Mouse (Mus musculus): ENCODE data around the gene Nfib. TPM values are rescaled to one million over a fixed set of nuclear protein-coding genes. Genes with fewer than 3 reads are reported as not detected.

Gene Nfib
- polyA plus RNA-seq, 1 experiment from 2014 or later: 58.4 TPM

- Histone ChIP-seq H3K4me1 (replicated peaks; ENCODE audit: control insufficient read depth, insufficient read depth, low read length) (no peaks in the 10 kb centered on the region), H3K27me3 (ENCODE audit: control insufficient read depth, insufficient read depth, low read length) (no peaks in the 10 kb centered on the region), H3K4me2 (ENCODE audit: low read depth, low read length, severe bottlenecking) (no peak overlapping the region), H3K27ac (ENCODE audit: low read depth, low read length) (no peak overlapping the region), H3K9me3 (ENCODE audit: control insufficient read depth, low read length) (no peaks in the 10 kb centered on the region), H3K4me3 (ENCODE audit: low read depth, low read length) (no peak overlapping the region), H3K9ac (ENCODE audit: low read length) (no peak overlapping the region), H3K36me3 (ENCODE audit: control insufficient read depth, insufficient read depth, low read length) (no peaks in the 10 kb centered on the region)
- ATAC-seq (replicated peaks; ENCODE audit: low FRiP score) (no peak), DNase-seq (ENCODE audit: low spot score) (no peak)
- 91% methylated on average over 2 of the region's 2 CpGs for WGBS
Measured at GRCm38 (mm10) chr4:82286931-82287330, 418.6 kb downstream of the Nfib start.

- 90% methylated on average over 6 of the region's 6 CpGs for WGBS
- H3K9ac ChIP-seq (ENCODE audit: low read length): no peak overlapping the region
- H3K27ac ChIP-seq (ENCODE audit: low read depth, low read length): no peak overlapping the region
- H3K4me1 ChIP-seq (replicated peaks; ENCODE audit: control insufficient read depth, insufficient read depth, low read length): no peaks in the 10 kb centered on the region
- ATAC-seq (replicated peaks; ENCODE audit: low FRiP score) (no peak), DNase-seq (ENCODE audit: low spot score) (no peak)
- no peaks in the 10 kb centered on the region for H3K27me3 ChIP-seq (ENCODE audit: control insufficient read depth, insufficient read depth, low read length)
- no peak overlapping the region for H3K4me3 ChIP-seq (ENCODE audit: low read depth, low read length)
- H3K36me3 ChIP-seq (ENCODE audit: control insufficient read depth, insufficient read depth, low read length): no peaks in the 10 kb centered on the region
- no peak overlapping the region for H3K4me2 ChIP-seq (ENCODE audit: low read depth, low read length, severe bottlenecking)
- no peaks in the 10 kb centered on the region for H3K9me3 ChIP-seq (ENCODE audit: control insufficient read depth, low read length)
Measured at GRCm38 (mm10) chr4:82283536-82283935, 422.0 kb downstream of the Nfib start.

GRCm38 (mm10) chr4:82275996-82276395 lies 429.6 kb downstream of the Nfib start:
- H3K36me3 ChIP-seq (ENCODE audit: control insufficient read depth, insufficient read depth, low read length): no peaks in the 10 kb centered on the region
- no peak overlapping the region for H3K4me2 ChIP-seq (ENCODE audit: low read depth, low read length, severe bottlenecking)
- H3K27ac ChIP-seq (ENCODE audit: low read depth, low read length): no peak overlapping the region
- H3K27me3 ChIP-seq (ENCODE audit: control insufficient read depth, insufficient read depth, low read length): no peaks in the 10 kb centered on the region
- H3K9ac ChIP-seq (ENCODE audit: low read length): no peak overlapping the region
- no peak for DNase-seq (ENCODE audit: low spot score)
- ATAC-seq (replicated peaks; ENCODE audit: low FRiP score): no peak
- H3K9me3 ChIP-seq (ENCODE audit: control insufficient read depth, low read length): no peaks in the 10 kb centered on the region
- 0 out of 2 replicates have a peak, but pooled peaks cover 2% of the 10 kb centered on the region for H3K4me1 ChIP-seq (replicated peaks; ENCODE audit: control insufficient read depth, insufficient read depth, low read length)
- no peak overlapping the region for H3K4me3 ChIP-seq (ENCODE audit: low read depth, low read length)
- WGBS: 86% methylated on average over 2 of the region's 2 CpGs

GRCm38 (mm10) chr4:82273049-82273754 lies 432.3 kb downstream of the Nfib start:
- no peaks in the 10 kb centered on the region for H3K9me3 ChIP-seq (ENCODE audit: control insufficient read depth, low read length)
- 0 out of 2 replicates have a peak, but pooled peaks cover 2% of the 10 kb centered on the region for H3K4me1 ChIP-seq (replicated peaks; ENCODE audit: control insufficient read depth, insufficient read depth, low read length)
- no peak overlapping the region for H3K4me2 ChIP-seq (ENCODE audit: low read depth, low read length, severe bottlenecking)
- no peak overlapping the region for H3K4me3 ChIP-seq (ENCODE audit: low read depth, low read length)
- no peak for DNase-seq (ENCODE audit: low spot score)
- no peaks in the 10 kb centered on the region for H3K27me3 ChIP-seq (ENCODE audit: control insufficient read depth, insufficient read depth, low read length)
- H3K36me3 ChIP-seq (ENCODE audit: control insufficient read depth, insufficient read depth, low read length): no peaks in the 10 kb centered on the region
- no peak overlapping the region for H3K9ac ChIP-seq (ENCODE audit: low read length)
- ATAC-seq (replicated peaks; ENCODE audit: low FRiP score): no peak
- WGBS: 93% methylated on average over 4 of the region's 4 CpGs
- H3K27ac ChIP-seq (ENCODE audit: low read depth, low read length): no peak overlapping the region

GRCm38 (mm10) chr4:82272099-82272498 lies 433.5 kb downstream of the Nfib start:
- no peak for ATAC-seq (replicated peaks; ENCODE audit: low FRiP score)
- no peak for DNase-seq (ENCODE audit: low spot score)

GRCm38 (mm10) chr4:82271547-82271946 lies 434.0 kb downstream of the Nfib start:
- no peak overlapping the region for H3K27ac ChIP-seq (ENCODE audit: low read depth, low read length)
- DNase-seq (ENCODE audit: low spot score): no peak

More at GRCm38 (mm10) chr4:82272099-82272498, 433.5 kb downstream of the Nfib start:
- H3K9me3 ChIP-seq (ENCODE audit: control insufficient read depth, low read length): no peaks in the 10 kb centered on the region
- no peak overlapping the region for H3K27ac ChIP-seq (ENCODE audit: low read depth, low read length)
- H3K4me2 ChIP-seq (ENCODE audit: low read depth, low read length, severe bottlenecking): no peak overlapping the region
- H3K4me3 ChIP-seq (ENCODE audit: low read depth, low read length): no peak overlapping the region
- no peaks in the 10 kb centered on the region for H3K36me3 ChIP-seq (ENCODE audit: control insufficient read depth, insufficient read depth, low read length)
- WGBS: 72% methylated on average over 4 of the region's 4 CpGs
- H3K27me3 ChIP-seq (ENCODE audit: control insufficient read depth, insufficient read depth, low read length): no peaks in the 10 kb centered on the region
- H3K4me1 ChIP-seq (replicated peaks; ENCODE audit: control insufficient read depth, insufficient read depth, low read length): 0 out of 2 replicates have a peak, but pooled peaks cover 2% of the 10 kb centered on the region
- no peak overlapping the region for H3K9ac ChIP-seq (ENCODE audit: low read length)

GRCm38 (mm10) chr4:82267832-82268778 lies 437.4 kb downstream of the Nfib start:
- no peak for DNase-seq (ENCODE audit: low spot score)
- no peak overlapping the region for H3K4me3 ChIP-seq (ENCODE audit: low read depth, low read length)
- 0 out of 2 replicates have a peak, but pooled peaks cover 2% of the 10 kb centered on the region for H3K4me1 ChIP-seq (replicated peaks; ENCODE audit: control insufficient read depth, insufficient read depth, low read length)

More at GRCm38 (mm10) chr4:82271547-82271946, 434.0 kb downstream of the Nfib start:
- no peak overlapping the region for H3K4me2 ChIP-seq (ENCODE audit: low read depth, low read length, severe bottlenecking)
- no peaks in the 10 kb centered on the region for H3K36me3 ChIP-seq (ENCODE audit: control insufficient read depth, insufficient read depth, low read length)
- 0 out of 2 replicates have a peak, but pooled peaks have one; percentile 49 for ATAC-seq (replicated peaks; ENCODE audit: low FRiP score)
- no peaks in the 10 kb centered on the region for H3K9me3 ChIP-seq (ENCODE audit: control insufficient read depth, low read length)
- no peak overlapping the region for H3K4me3 ChIP-seq (ENCODE audit: low read depth, low read length)
- 76% methylated on average over 3 of the region's 3 CpGs for WGBS
- H3K27me3 ChIP-seq (ENCODE audit: control insufficient read depth, insufficient read depth, low read length): no peaks in the 10 kb centered on the region
- H3K9ac ChIP-seq (ENCODE audit: low read length): no peak overlapping the region
- 0 out of 2 replicates have a peak, but pooled peaks cover 2% of the 10 kb centered on the region for H3K4me1 ChIP-seq (replicated peaks; ENCODE audit: control insufficient read depth, insufficient read depth, low read length)

GRCm38 (mm10) chr4:82266066-82266619 lies 439.4 kb downstream of the Nfib start:
- H3K27me3 ChIP-seq (ENCODE audit: control insufficient read depth, insufficient read depth, low read length): no peaks in the 10 kb centered on the region
- H3K9ac ChIP-seq (ENCODE audit: low read length): no peak overlapping the region
- no peak for ATAC-seq (replicated peaks; ENCODE audit: low FRiP score)
- no peaks in the 10 kb centered on the region for H3K36me3 ChIP-seq (ENCODE audit: control insufficient read depth, insufficient read depth, low read length)
- H3K4me3 ChIP-seq (ENCODE audit: low read depth, low read length): no peak overlapping the region
- H3K9me3 ChIP-seq (ENCODE audit: control insufficient read depth, low read length): no peaks in the 10 kb centered on the region
- H3K27ac ChIP-seq (ENCODE audit: low read depth, low read length): no peak overlapping the region
- no peak overlapping the region for H3K4me2 ChIP-seq (ENCODE audit: low read depth, low read length, severe bottlenecking)
- 62% methylated on average over 4 of the region's 4 CpGs for whole genome bisulfite sequencing
- H3K4me1 ChIP-seq (replicated peaks; ENCODE audit: control insufficient read depth, insufficient read depth, low read length): no peaks in the 10 kb centered on the region
- no peak for DNase-seq (ENCODE audit: low spot score)

More at GRCm38 (mm10) chr4:82267832-82268778, 437.4 kb downstream of the Nfib start:
- Histone ChIP-seq H3K36me3 (ENCODE audit: control insufficient read depth, insufficient read depth, low read length) (no peaks in the 10 kb centered on the region), H3K9me3 (ENCODE audit: control insufficient read depth, low read length) (no peaks in the 10 kb centered on the region), H3K27me3 (ENCODE audit: control insufficient read depth, insufficient read depth, low read length) (no peaks in the 10 kb centered on the region), H3K9ac (ENCODE audit: low read length) (no peak overlapping the region), H3K4me2 (ENCODE audit: low read depth, low read length, severe bottlenecking) (no peak overlapping the region), H3K27ac (ENCODE audit: low read depth, low read length) (no peak overlapping the region)
- ATAC-seq (replicated peaks; ENCODE audit: low FRiP score): no peak
- WGBS: 82% methylated on average over 14 of the region's 14 CpGs
